Mouse (Mus musculus) spleen, postnatal 14 days (tissue): ENCODE measurements around the gene Mmp9.

Source experiments
- DNase-seq, 2 experiments: peaks; one replicate each; pipeline ENCODE4 v3.0.0; 2021 to 2022; ENCODE audit warnings: low spot score in 2 of 2

The Mmp9 gene

GRCm38 (mm10) chr2:164940140-164940830, at the start of gene Mmp9:
TSS of gene Mmp9 (plus strand) at chr2:164940780.
- no peak for DNase-seq

- no peak for DNase-seq
Observed at GRCm38 (mm10) chr2:164891056-164891834, 49.3 kb upstream of the Mmp9 start.

DNA sequence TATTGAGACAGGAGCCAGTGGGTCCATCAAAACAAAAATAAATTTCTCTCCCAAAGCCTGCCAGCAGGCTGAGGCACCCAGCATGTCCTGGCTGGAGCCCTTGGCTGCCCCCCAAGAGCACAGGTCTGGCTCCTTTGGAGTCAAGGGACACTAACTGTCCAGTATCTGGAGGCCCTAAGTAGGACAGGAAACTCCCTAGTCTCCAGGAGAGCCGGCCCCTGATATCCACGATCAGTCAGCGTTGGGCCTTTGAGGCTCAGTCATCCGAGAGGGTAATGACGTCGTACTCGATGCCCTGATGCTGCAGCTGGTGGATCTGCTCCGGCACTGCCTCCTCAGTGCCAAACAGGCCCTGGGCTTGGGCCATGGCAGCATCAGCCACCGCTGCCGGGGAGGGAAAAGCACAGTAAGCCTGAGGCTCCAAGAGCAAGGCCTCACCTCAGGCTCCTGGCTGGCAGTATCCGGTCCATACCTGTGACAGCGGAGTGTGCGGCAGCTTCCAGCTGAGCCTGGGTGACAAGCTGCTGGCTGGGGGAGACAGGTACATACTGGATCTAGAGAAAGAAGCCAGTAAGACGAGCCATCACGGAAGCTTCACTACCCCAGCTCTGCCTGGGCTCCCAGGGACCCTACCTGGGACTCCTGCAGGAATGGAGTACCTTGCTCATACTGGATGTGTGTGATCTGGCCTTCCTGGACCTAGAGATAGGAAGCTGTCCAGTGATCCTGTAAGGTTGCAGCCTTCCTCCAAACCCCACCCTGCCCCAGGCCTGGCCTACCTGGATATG, 48.5 kb upstream of the Mmp9 start:
- no peak for DNase-seq

DNA sequence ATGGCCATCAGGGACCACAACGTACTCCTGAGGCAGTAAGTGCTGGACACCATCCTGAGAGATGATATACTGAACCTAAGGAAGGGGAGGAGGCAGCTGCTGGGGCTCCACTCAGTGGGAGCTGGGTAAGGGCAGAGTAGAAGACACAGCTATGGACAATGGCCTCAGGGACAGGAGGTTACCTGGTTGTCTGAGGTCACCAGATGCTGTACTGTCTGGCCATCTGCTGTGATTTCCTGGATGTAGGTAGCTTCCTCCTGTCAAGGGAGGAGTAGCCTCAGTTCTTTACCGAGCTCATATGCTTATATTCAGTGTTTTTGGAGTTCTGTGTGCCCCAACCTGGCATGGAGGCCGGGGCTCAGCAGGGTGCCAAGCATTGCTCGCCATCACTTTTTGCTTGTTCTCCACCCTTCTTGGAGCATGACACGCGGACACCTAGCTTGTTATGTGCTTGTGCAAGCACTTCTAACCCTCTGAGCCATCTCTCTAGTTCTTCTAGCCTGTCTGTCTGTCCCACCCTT, 47.8 kb upstream of the Mmp9 start:
- DNase-seq, result no peak

GRCm38 (mm10) chr2:164894048-164894447, 46.5 kb upstream of the Mmp9 start:
- no peak for DNase-seq

GRCm38 (mm10) chr2:164894644-164895043, 45.9 kb upstream of the Mmp9 start:
- DNase-seq, result no peak

GRCm38 (mm10) chr2:164895885-164896284, 44.7 kb upstream of the Mmp9 start:
- no peak for DNase-seq

DNA sequence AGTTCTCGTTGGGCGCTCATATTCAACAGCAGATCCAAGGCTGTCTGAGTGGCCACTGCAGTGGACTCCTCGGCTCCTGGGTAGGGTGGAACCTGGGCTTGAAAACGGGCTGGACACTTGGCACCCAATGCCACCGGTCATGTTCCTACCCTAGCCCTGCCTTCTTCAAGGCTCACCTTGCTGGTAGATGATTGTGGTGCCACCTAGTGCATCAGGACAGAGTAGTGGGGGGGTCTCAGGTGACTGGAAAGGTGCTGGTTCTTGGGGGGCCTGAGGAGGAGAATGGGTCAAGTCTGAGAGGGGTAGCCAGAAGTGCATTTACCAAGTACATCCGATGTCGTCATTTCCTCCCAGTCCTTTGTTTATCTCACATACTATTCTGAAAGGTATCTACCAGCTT, 42.6 kb upstream of the Mmp9 start:
- no peak for DNase-seq

GRCm38 (mm10) chr2:164899034-164899433, 41.5 kb upstream of the Mmp9 start:
- DNase-seq, result no peak

DNA sequence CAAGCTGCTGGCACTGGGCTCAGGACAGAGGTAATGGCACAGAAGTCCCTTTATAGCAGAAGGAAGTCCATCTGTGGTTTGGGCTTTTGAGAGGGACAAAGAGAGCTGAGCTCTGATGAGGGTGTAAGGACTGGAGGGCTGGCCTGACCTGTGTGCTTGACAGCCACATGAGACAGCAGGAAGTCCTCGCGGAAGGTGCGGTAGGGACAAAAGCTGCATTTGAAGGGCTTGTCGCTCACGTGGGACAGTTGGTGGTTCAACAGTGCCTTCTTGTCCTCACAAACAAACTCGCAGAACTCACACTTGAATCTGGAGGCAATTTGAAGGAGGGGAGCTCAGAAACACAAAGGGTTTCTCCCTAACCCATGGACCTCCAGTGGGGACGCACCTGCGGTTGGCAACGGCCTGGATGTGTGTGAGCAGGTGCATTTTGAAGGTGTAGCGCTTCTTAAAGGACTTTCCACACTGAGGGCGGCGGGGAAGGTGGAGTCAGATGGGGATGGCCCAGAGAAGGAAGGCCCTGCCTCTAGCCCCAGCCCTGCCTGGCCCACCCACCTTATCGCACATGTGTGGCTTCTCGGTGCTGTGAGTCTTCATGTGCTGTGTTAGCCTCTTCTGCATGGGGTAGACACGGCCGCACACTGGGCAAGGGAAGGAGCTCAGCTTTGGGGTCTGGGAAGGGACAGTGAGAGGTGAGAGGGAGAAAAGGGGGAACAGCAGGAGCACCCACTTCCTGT, 40.7 kb upstream of the Mmp9 start:
- DNase-seq, result no peak

DNA sequence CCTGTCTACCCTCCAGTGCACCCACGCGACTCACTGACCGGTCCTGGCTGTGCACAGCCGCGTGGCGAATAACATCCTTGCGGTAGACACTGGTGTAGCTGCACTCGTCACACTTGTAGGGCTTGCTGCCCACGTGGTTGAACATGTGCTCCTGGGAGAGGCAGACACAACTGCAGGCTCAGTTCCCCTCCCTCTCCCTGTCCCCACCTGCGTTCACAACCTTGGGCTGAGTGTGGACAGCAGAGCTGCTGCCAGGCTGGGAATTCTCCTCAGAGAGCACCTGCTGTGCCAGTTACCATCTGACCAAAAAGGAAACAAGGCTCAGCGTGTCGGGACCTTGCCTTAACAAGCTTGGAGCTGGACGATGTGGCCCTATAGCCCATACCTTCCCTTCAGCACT, 39.2 kb upstream of the Mmp9 start:
- DNase-seq, result no peak

- no peak for DNase-seq
Observed at GRCm38 (mm10) chr2:164903496-164903895, 37.1 kb upstream of the Mmp9 start.

DNA sequence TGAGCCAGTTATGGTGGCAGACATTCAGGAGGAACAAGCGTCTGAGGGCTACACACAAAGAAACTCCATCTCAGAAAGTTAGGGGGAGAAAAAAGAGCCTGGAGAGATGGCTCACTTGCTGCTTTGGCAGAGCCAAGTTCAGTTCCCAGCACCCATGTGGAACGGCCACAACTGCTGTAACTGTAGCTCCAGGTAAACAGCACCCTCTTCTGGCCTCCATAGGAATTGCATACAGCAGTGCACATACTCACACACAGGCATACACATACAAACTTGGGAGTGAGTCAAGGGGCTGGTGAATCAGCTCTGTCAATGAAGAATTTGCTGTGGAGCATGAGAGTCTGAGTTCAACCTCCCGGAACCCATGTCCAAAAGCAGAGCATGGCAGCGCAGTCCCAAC, 34.5 kb upstream of the Mmp9 start:
- no peak for DNase-seq

GRCm38 (mm10) chr2:164907511-164907910, 33.1 kb upstream of the Mmp9 start:
- DNase-seq, result no peak

- DNase-seq, result no peak
Observed at GRCm38 (mm10) chr2:164908011-164908410, 32.6 kb upstream of the Mmp9 start.

DNA sequence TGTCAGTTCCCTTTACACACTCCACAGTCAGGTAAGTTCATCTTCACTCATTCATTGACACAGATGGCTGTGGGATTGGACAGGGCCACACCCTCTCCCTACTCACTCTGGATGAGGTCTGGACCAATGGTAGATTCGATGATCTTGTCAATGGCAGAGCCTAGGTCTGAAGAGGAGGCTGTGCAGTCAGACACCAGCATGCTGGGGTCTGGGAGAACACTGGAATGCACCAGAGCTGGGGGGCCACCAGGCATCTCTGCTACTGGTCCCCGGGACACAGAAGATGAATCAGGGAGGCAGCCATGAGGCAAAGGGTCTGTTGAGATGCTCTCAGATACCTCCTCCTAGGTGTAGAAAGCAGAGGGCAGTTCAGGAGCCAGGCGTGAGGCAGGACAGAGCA, 31.5 kb upstream of the Mmp9 start:
- no peak for DNase-seq

DNA sequence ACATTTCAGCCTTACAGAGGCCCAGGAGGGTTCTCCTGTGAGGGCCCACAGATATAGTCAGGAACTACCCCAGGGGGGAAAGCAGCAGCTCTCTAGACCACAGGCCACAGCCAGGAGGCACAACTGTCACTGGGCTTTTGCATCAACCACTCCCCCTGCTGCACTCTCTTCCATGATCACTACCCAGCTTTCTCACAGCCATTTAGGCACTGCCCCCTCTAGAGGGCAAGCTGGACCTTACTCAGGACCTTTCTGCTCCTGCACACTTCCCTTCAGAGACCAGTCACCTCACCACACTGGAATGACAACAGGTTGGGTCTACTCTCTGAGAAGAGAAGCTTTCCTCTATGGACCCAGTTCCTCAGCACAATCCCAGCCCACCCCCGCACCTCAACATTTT, 31.0 kb upstream of the Mmp9 start:
- DNase-seq, result peak in 1 of 2 experiments; percentile 32

DNA sequence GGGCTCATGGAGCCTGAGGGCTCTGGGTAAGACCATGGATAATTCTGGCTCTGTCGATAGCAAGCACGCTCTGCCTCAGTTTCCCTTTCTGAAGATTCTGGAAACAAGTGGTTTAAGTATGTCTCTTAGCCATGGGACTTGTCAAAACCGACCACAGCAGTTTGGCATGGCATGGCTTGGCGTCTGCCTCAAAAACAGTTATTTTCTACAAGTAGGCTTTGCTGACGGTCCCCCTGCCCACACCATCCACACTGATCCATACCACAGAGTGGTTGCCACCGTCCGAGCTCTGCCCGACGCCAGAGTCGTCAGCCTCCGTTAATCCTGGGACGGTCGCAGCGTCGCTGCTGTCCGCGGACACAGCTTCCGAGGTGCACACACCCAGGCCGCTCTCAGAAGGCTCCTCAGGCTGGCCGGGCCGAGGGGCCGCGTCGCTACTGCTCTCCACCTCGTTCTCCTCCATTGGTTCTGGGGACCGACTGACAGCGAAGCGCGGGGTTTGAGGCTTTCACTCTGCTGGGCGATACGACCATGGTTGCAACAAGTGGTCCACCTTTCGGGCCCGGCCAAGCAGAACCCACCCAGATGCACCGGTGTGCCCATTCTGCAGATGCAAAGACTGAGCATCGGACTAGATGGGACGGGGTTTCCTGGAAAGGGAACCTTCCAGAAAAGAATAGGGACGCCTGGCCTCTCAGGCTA, 30.1 kb upstream of the Mmp9 start:
- DNase-seq, result no peak

- peak; percentile 87 to 89 for DNase-seq
Observed at GRCm38 (mm10) chr2:164911086-164912048, 29.2 kb upstream of the Mmp9 start, which contains the start of gene Zfp335. TSS of gene Zfp335 (minus strand) at chr2:164911757.

- no peak for DNase-seq
Observed at GRCm38 (mm10) chr2:164912151-164912550, 28.4 kb upstream of the Mmp9 start.
